ENCODE assay signal across 21 mouse cellular contexts in genomic region chr12:26057491-26058054, GRCm38 (mm10).
DNase-seq lines count a peak whose midpoint lies in the region; ATAC-seq lines count a peak whose summit lies in the region.
"Had no signal": no experiment of that assay in that cellular context is flagged by ENCODE, and none has a peak within 500 bp of the region (broad histone marks: within the 10 kb centered on the region; RNA-seq: fewer than 3 reads in every experiment).

No protein-coding gene starts in this region.

- no peaks in the 10 kb centered on the region for H3K4me1 ChIP-seq in neural tube, embryonic 13.5 days (replicated peaks)
- H3K4me1 ChIP-seq in neural tube, embryonic 15.5 days: no peaks in the 10 kb centered on the region
- peaks cover 6% of the 10 kb centered on the region for H3K4me1 ChIP-seq in forebrain, embryonic 10.5 days
- H3K4me1 ChIP-seq: hindbrain, embryonic 12.5 days; megakaryocyte, embryonic 14.5 days; midbrain, embryonic 15.5 days had no signal

- no peaks in the 10 kb centered on the region for H3K27me3 ChIP-seq in neural tube, embryonic 13.5 days
- no peaks in the 10 kb centered on the region for H3K27me3 ChIP-seq in neural tube, embryonic 15.5 days (replicated peaks)
- H3K27me3 ChIP-seq in forebrain, embryonic 10.5 days (ENCODE audit: poor library complexity, severe bottlenecking): no peaks in the 10 kb centered on the region
- H3K27me3 ChIP-seq: hindbrain, embryonic 12.5 days; megakaryocyte, embryonic 14.5 days; midbrain, embryonic 15.5 days had no signal

- no peak overlapping the region for H3K4me2 ChIP-seq in neural tube, embryonic 13.5 days
- no peak overlapping the region for H3K4me2 ChIP-seq in neural tube, embryonic 15.5 days
- H3K4me2 ChIP-seq: hindbrain, embryonic 12.5 days; midbrain, embryonic 15.5 days had no signal

- no peak overlapping the region for H3K9ac ChIP-seq in neural tube, embryonic 13.5 days
- H3K9ac ChIP-seq in neural tube, embryonic 15.5 days (replicated peaks): no peak overlapping the region
- H3K9ac ChIP-seq: forebrain, postnatal 0 days; hindbrain, embryonic 12.5 days; midbrain, embryonic 15.5 days had no signal

- DNase-seq in CD4-positive helper T cell, adult 2 months (ENCODE audit: low read depth, low spot score): peak; percentile 77
- no peak for DNase-seq in forebrain, embryonic 10.5 days (ENCODE audit: extremely low spot score, low spot score)
- no peak for DNase-seq in layer of hippocampus, adult 18-20 months (ENCODE audit: low spot score in 2 of 2)
- DNase-seq: adrenal gland, postnatal 36 days; B cell, adult 2 months; cerebellum, adult 11 months; cerebellum, postnatal 10 days; forebrain, postnatal 0 days; gastrocnemius, postnatal 25 days; kidney, adult 2 months; lung, postnatal 14 days; right cerebral cortex, adult 18-20 months; right cerebral cortex, postnatal 4 days had no signal

- H3K9me3 ChIP-seq in neural tube, embryonic 13.5 days: no peaks in the 10 kb centered on the region
- no peaks in the 10 kb centered on the region for H3K9me3 ChIP-seq in neural tube, embryonic 15.5 days (replicated peaks)
- H3K9me3 ChIP-seq in forebrain, embryonic 10.5 days: no peaks in the 10 kb centered on the region
- H3K9me3 ChIP-seq: hindbrain, embryonic 12.5 days; megakaryocyte, embryonic 14.5 days; midbrain, embryonic 15.5 days had no signal

- H3K36me3 ChIP-seq in neural tube, embryonic 13.5 days: no peaks in the 10 kb centered on the region
- H3K36me3 ChIP-seq in neural tube, embryonic 15.5 days: no peaks in the 10 kb centered on the region
- no peaks in the 10 kb centered on the region for H3K36me3 ChIP-seq in forebrain, embryonic 10.5 days (replicated peaks)
- H3K36me3 ChIP-seq: hindbrain, embryonic 12.5 days; midbrain, embryonic 15.5 days had no signal

- H3K4me3 ChIP-seq in neural tube, embryonic 13.5 days: no peak overlapping the region
- H3K4me3 ChIP-seq in neural tube, embryonic 15.5 days (replicated peaks): no peak overlapping the region
- no peak overlapping the region for H3K4me3 ChIP-seq in forebrain, embryonic 10.5 days
- H3K4me3 ChIP-seq: hindbrain, embryonic 12.5 days; megakaryocyte, embryonic 14.5 days; midbrain, embryonic 15.5 days had no signal

- WGBS in neural tube, embryonic 13.5 days: 83% methylated on average over 9 of the region's 9 CpGs
- 69% methylated on average over 9 of the region's 9 CpGs for WGBS in neural tube, embryonic 15.5 days
- 92% methylated on average over 9 of the region's 9 CpGs for WGBS in forebrain, embryonic 10.5 days

- 0 out of 2 replicates have a peak, but pooled peaks have one; percentile 43 for ATAC-seq in neural tube, embryonic 13.5 days (ENCODE audit: low read depth)
- no peak; the same call in 1 of the 2 replicates for ATAC-seq in neural tube, embryonic 15.5 days (ENCODE audit: low FRiP score)
- peak; percentile 79 for ATAC-seq in CD4-positive, CD25-positive, alpha-beta regulatory T cell, adult 4 months
- peak; percentile 80 for ATAC-seq in inflammation-experienced regulatory T-cells, adult 6 months
- ATAC-seq: forebrain, postnatal 0 days; midbrain, embryonic 15.5 days had no signal

- H3K27ac ChIP-seq in neural tube, embryonic 13.5 days (replicated peaks): no peak overlapping the region
- H3K27ac ChIP-seq in neural tube, embryonic 15.5 days (replicated peaks): no peak overlapping the region
- H3K27ac ChIP-seq in forebrain, embryonic 10.5 days: no peak overlapping the region
- H3K27ac ChIP-seq: hindbrain, embryonic 12.5 days; kidney, postnatal 0 days; midbrain, embryonic 15.5 days had no signal
